Comparison of ENCODE assay signal across 17 mouse cellular contexts in the genomic region with DNA sequence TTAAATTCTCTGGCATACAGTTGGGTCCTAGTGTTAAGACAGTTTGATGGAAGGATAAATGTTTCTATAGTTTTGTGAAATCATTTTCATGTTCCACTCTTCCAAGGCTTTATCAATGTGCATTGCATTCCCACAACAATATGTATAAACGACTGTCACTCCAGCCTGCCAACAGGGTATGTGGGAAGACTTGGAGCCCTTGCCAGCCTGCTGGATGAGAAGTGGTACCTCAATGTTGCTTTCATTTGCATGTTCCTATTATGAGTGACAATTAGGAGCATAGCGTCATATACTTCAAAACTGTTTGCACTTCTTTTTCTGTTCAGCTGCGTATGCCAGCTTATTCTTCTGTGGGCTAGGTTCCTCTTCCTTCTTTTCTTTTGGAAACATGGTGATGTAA.
"Had no signal": no experiment of that assay in that cellular context is flagged by ENCODE, and none has a peak within 500 bp of the region (broad histone marks: within the 10 kb centered on the region; RNA-seq: fewer than 3 reads in every experiment).

No protein-coding gene starts in this region.

- H3K36me3 ChIP-seq: kidney, embryonic 15.5 days; limb, embryonic 15.5 days; liver, embryonic 12.5 days; midbrain, embryonic 15.5 days; neural tube, embryonic 12.5 days had no signal

- H3K4me2 ChIP-seq: kidney, embryonic 15.5 days; limb, embryonic 15.5 days; liver, embryonic 12.5 days; lung, embryonic 14.5 days; midbrain, embryonic 11.5 days; midbrain, embryonic 15.5 days; neural tube, embryonic 12.5 days had no signal

- H3K9ac ChIP-seq: kidney, embryonic 15.5 days; limb, embryonic 15.5 days; liver, embryonic 12.5 days; lung, embryonic 14.5 days; midbrain, embryonic 15.5 days; neural tube, embryonic 12.5 days had no signal

- DNase-seq: kidney, adult 2 months; kidney, postnatal 14 days; lung, embryonic 14.5 days; lung, postnatal 10 days; retina, postnatal 1 day; spleen, adult 18-20 months; thymus, adult 2 months; thymus, postnatal 25 days had no signal

- ATAC-seq: intestine, embryonic 16.5 days; liver, embryonic 12.5 days; midbrain, embryonic 15.5 days had no signal

- H3K27ac ChIP-seq: kidney, embryonic 15.5 days; limb, embryonic 15.5 days; liver, embryonic 12.5 days; macrophage; midbrain, embryonic 15.5 days; neural tube, embryonic 12.5 days had no signal

- H3K4me1 ChIP-seq: kidney, embryonic 15.5 days; limb, embryonic 15.5 days; liver, embryonic 12.5 days; megakaryocyte, embryonic 14.5 days; midbrain, embryonic 15.5 days; neural tube, embryonic 12.5 days had no signal

- H3K27me3 ChIP-seq: kidney, embryonic 15.5 days; limb, embryonic 15.5 days; liver, embryonic 12.5 days; megakaryocyte, embryonic 14.5 days; midbrain, embryonic 15.5 days; neural tube, embryonic 12.5 days had no signal

- H3K4me3 ChIP-seq: kidney, embryonic 15.5 days; limb, embryonic 15.5 days; liver, embryonic 12.5 days; megakaryocyte, embryonic 14.5 days; midbrain, embryonic 15.5 days; neural tube, embryonic 12.5 days had no signal

- H3K9me3 ChIP-seq: kidney, embryonic 15.5 days; limb, embryonic 15.5 days; liver, embryonic 12.5 days; megakaryocyte, embryonic 14.5 days; midbrain, embryonic 15.5 days; neural tube, embryonic 12.5 days had no signal
